Mouse (Mus musculus) telencephalon, adult 2 months (tissue): ENCODE results near the gene Prr23a2.

Experiments used
- DNase-seq: peaks from one replicate; pipeline ENCODE4 v3.0.0-alpha.2; 2011; ENCODE audit warnings: low read depth, low spot score

The Prr23a2 gene

GRCm38 (mm10) chr9:98856210-98856609 is at the start of gene Prr23a2:
TSS of gene Prr23a2 (plus strand) at chr9:98856494.
- DNase-seq = no peak

- DNase-seq = no peak
Measured at GRCm38 (mm10) chr9:98807631-98808030, 48.7 kb upstream of the Prr23a2 start.

- DNase-seq = peak; percentile 16
Measured at GRCm38 (mm10) chr9:98809526-98809925, 46.8 kb upstream of the Prr23a2 start.

GRCm38 (mm10) chr9:98816066-98816465 is 40.2 kb upstream of the Prr23a2 start:
- DNase-seq = no peak

- no peak for DNase-seq
Measured at GRCm38 (mm10) chr9:98817592-98817991, 38.7 kb upstream of the Prr23a2 start.

GRCm38 (mm10) chr9:98818971-98819370 is 37.3 kb upstream of the Prr23a2 start:
- DNase-seq = no peak

- DNase-seq = no peak
Measured at GRCm38 (mm10) chr9:98819481-98819880, 36.8 kb upstream of the Prr23a2 start.

GRCm38 (mm10) chr9:98820461-98820860 is 35.8 kb upstream of the Prr23a2 start:
- no peak for DNase-seq

GRCm38 (mm10) chr9:98821067-98821466 is 35.2 kb upstream of the Prr23a2 start:
- DNase-seq = no peak

GRCm38 (mm10) chr9:98823805-98824204 is 32.5 kb upstream of the Prr23a2 start:
- no peak for DNase-seq

- DNase-seq = no peak
Measured at GRCm38 (mm10) chr9:98829508-98829907, 26.8 kb upstream of the Prr23a2 start.

- no peak for DNase-seq
Measured at GRCm38 (mm10) chr9:98837537-98838074, 18.7 kb upstream of the Prr23a2 start.

GRCm38 (mm10) chr9:98842117-98842516 is 14.2 kb upstream of the Prr23a2 start, which contains the start of gene Prr23a1:
TSS of gene Prr23a1 (plus strand) at chr9:98842503.
- DNase-seq = no peak

- DNase-seq = no peak
Measured at GRCm38 (mm10) chr9:98863463-98863862, 7.2 kb downstream of the Prr23a2 start.

- no peak for DNase-seq
Measured at GRCm38 (mm10) chr9:98864571-98864970, 8.3 kb downstream of the Prr23a2 start, which contains the start of gene Prr23a3. TSS of gene Prr23a3 (plus strand) at chr9:98864767.

GRCm38 (mm10) chr9:98901486-98901885 is 45.2 kb downstream of the Prr23a2 start:
- no peak for DNase-seq

- DNase-seq = no peak
Measured at GRCm38 (mm10) chr9:98902819-98903218, 46.5 kb downstream of the Prr23a2 start, which contains the start of gene 7420426K07Rik. TSS of gene 7420426K07Rik (plus strand) at chr9:98903119.
